Mouse (Mus musculus): ENCODE results near the gene Ndufaf3. TPM values are rescaled to one million over a fixed set of nuclear protein-coding genes. Genes with fewer than 3 reads are reported as not detected.

The Ndufaf3 gene
- polyA plus RNA-seq, 1 experiment from 2014 or later = 37.0 TPM

GRCm38 (mm10) chr9:108545986-108546385, 21.2 kb downstream of the Ndufaf3 start:
- peaks cover 88% of the 10 kb centered on the region for H3K36me3 ChIP-seq (ENCODE audit: control insufficient read depth, insufficient read depth, low read length)
- 94% methylated on average over 3 of the region's 3 CpGs for WGBS
- H3K9ac ChIP-seq (ENCODE audit: low read depth, low read length) = no peak overlapping the region
- H3K9me3 ChIP-seq (ENCODE audit: control insufficient read depth, low read length) = no peaks in the 10 kb centered on the region
- no peaks in the 10 kb centered on the region for H3K4me1 ChIP-seq (ENCODE audit: control insufficient read depth, insufficient read depth, low read length)
- no peak overlapping the region for H3K4me2 ChIP-seq (replicated peaks; ENCODE audit: low read depth, low read length)
- no peaks in the 10 kb centered on the region for H3K27me3 ChIP-seq (ENCODE audit: control insufficient read depth, insufficient read depth, low read length)
- no peak overlapping the region for H3K4me3 ChIP-seq (ENCODE audit: low read length)
- H3K27ac ChIP-seq (ENCODE audit: low read depth, low read length) = no peak overlapping the region
- no peak for ATAC-seq (ENCODE audit: low FRiP score, low TSS enrichment)

GRCm38 (mm10) chr9:108540846-108541245, 26.4 kb downstream of the Ndufaf3 start:
- ATAC-seq (ENCODE audit: low FRiP score, low TSS enrichment) = no peak
- Histone ChIP-seq H3K9me3 (ENCODE audit: control insufficient read depth, low read length) (no peaks in the 10 kb centered on the region), H3K9ac (ENCODE audit: low read depth, low read length) (no peak overlapping the region), H3K27me3 (ENCODE audit: control insufficient read depth, insufficient read depth, low read length) (no peaks in the 10 kb centered on the region), H3K4me3 (ENCODE audit: low read length) (no peak overlapping the region), H3K36me3 (ENCODE audit: control insufficient read depth, insufficient read depth, low read length) (peaks cover 86% of the 10 kb centered on the region), H3K4me1 (ENCODE audit: control insufficient read depth, insufficient read depth, low read length) (no peaks in the 10 kb centered on the region), H3K4me2 (replicated peaks; ENCODE audit: low read depth, low read length) (no peak overlapping the region), H3K27ac (ENCODE audit: low read depth, low read length) (no peak overlapping the region)

DNA sequence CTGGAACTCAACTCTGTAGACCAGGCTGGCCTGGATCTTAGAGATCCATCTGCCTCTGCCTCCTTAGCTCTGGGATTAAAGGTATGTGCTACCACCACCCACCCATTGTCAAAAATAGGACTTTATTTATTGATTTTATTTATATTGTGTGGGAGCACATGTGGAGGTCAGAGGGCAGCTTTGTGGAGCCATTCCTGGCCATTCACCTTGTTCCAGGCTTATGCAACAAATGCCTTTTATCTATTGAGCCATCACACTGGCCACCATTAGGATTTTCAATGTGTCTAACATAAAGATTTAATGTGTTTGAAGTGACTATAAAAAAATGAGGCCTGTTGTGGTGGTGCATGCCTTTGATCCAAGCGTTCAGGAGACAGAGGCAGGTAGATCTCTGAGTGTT, 35.7 kb downstream of the Ndufaf3 start:
- Histone ChIP-seq H3K4me1 (ENCODE audit: control insufficient read depth, insufficient read depth, low read length) (no peaks in the 10 kb centered on the region), H3K27me3 (ENCODE audit: control insufficient read depth, insufficient read depth, low read length) (no peaks in the 10 kb centered on the region), H3K36me3 (ENCODE audit: control insufficient read depth, insufficient read depth, low read length) (peaks cover 87% of the 10 kb centered on the region), H3K4me3 (ENCODE audit: low read length) (no peak overlapping the region), H3K9me3 (ENCODE audit: control insufficient read depth, low read length) (no peaks in the 10 kb centered on the region), H3K27ac (ENCODE audit: low read depth, low read length) (no peak overlapping the region), H3K4me2 (replicated peaks; ENCODE audit: low read depth, low read length) (no peak overlapping the region), H3K9ac (ENCODE audit: low read depth, low read length) (no peak overlapping the region)
- 92% methylated on average over 1 of the region's 1 CpGs for WGBS
- ATAC-seq (ENCODE audit: low FRiP score, low TSS enrichment) = no peak

GRCm38 (mm10) chr9:108530954-108531353, 36.3 kb downstream of the Ndufaf3 start:
- no peak overlapping the region for H3K4me3 ChIP-seq (ENCODE audit: low read length)
- H3K27me3 ChIP-seq (ENCODE audit: control insufficient read depth, insufficient read depth, low read length) = no peaks in the 10 kb centered on the region
- H3K27ac ChIP-seq (ENCODE audit: low read depth, low read length) = no peak overlapping the region
- H3K9ac ChIP-seq (ENCODE audit: low read depth, low read length) = no peak overlapping the region
- no peak overlapping the region for H3K4me2 ChIP-seq (replicated peaks; ENCODE audit: low read depth, low read length)
- WGBS = 97% methylated on average over 1 of the region's 1 CpGs
- ATAC-seq (ENCODE audit: low FRiP score, low TSS enrichment) = no peak
- H3K4me1 ChIP-seq (ENCODE audit: control insufficient read depth, insufficient read depth, low read length) = no peaks in the 10 kb centered on the region
- H3K9me3 ChIP-seq (ENCODE audit: control insufficient read depth, low read length) = no peaks in the 10 kb centered on the region
- peaks cover 81% of the 10 kb centered on the region for H3K36me3 ChIP-seq (ENCODE audit: control insufficient read depth, insufficient read depth, low read length)

- Histone ChIP-seq H3K4me2 (replicated peaks; ENCODE audit: low read depth, low read length) (no peak overlapping the region), H3K36me3 (ENCODE audit: control insufficient read depth, insufficient read depth, low read length) (peaks cover 36% of the 10 kb centered on the region), H3K9ac (ENCODE audit: low read depth, low read length) (no peak overlapping the region), H3K27me3 (ENCODE audit: control insufficient read depth, insufficient read depth, low read length) (no peaks in the 10 kb centered on the region), H3K4me3 (ENCODE audit: low read length) (no peak overlapping the region), H3K27ac (ENCODE audit: low read depth, low read length) (no peak overlapping the region), H3K9me3 (ENCODE audit: control insufficient read depth, low read length) (no peaks in the 10 kb centered on the region), H3K4me1 (ENCODE audit: control insufficient read depth, insufficient read depth, low read length) (no peaks in the 10 kb centered on the region)
- no peak for ATAC-seq (ENCODE audit: low FRiP score, low TSS enrichment)
- 86% methylated on average over 3 of the region's 3 CpGs for WGBS
Observed at GRCm38 (mm10) chr9:108525400-108525799, 41.8 kb downstream of the Ndufaf3 start.

DNA sequence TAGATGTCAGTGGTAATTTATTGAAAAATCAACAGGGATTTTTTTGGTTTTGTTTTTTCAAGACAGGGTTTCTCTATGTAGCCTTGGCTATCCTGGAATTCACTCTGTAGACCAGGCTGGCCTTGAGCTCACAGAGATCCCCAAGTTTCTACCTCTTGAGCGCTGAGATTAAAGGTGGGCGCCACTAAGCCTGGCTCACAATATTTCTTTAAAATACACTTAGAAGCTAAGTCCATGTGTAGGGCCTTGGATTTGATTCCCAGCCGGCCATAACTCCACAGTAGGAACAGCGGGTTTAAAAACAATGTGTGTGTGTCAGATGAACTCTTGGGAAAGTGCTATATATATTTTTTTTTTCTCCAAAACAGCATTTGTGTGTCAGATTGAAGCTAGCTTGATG, 43.9 kb downstream of the Ndufaf3 start:
- no peaks in the 10 kb centered on the region for H3K9me3 ChIP-seq (ENCODE audit: control insufficient read depth, low read length)
- no peak for ATAC-seq (ENCODE audit: low FRiP score, low TSS enrichment)
- no peak overlapping the region for H3K4me2 ChIP-seq (replicated peaks; ENCODE audit: low read depth, low read length)
- H3K36me3 ChIP-seq (ENCODE audit: control insufficient read depth, insufficient read depth, low read length) = peaks cover 24% of the 10 kb centered on the region
- no peaks in the 10 kb centered on the region for H3K27me3 ChIP-seq (ENCODE audit: control insufficient read depth, insufficient read depth, low read length)
- WGBS = 97% methylated on average over 4 of the region's 4 CpGs
- H3K4me1 ChIP-seq (ENCODE audit: control insufficient read depth, insufficient read depth, low read length) = peaks cover 8% of the 10 kb centered on the region; the same call in 1 of the 2 replicates
- no peak overlapping the region for H3K9ac ChIP-seq (ENCODE audit: low read depth, low read length)
- H3K4me3 ChIP-seq (ENCODE audit: low read length) = no peak overlapping the region
- no peak overlapping the region for H3K27ac ChIP-seq (ENCODE audit: low read depth, low read length)

DNA sequence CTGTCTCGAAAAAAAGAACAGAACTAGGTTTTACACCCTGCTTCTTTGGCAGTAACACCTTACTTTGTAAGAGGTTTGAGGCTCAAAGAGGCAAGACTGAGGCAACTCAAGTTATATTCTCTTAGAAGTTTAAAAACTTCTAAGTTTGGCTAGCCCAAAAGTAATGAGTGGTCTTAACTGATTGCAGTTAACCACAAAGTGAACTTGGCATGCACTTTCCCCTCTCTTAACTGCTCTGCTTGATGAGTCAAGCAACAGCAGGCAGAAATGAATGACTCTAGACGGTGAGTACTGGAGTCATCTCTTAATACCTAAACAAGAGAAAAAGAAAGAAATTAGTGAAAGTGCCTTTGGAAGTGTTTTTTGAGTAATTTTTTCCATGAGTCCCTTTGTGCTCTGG, 45.6 kb downstream of the Ndufaf3 start:
- ATAC-seq (ENCODE audit: low FRiP score, low TSS enrichment) = no peak
- WGBS = 87% methylated on average over 2 of the region's 2 CpGs
- H3K27ac ChIP-seq (ENCODE audit: low read depth, low read length) = no peak overlapping the region
- H3K4me2 ChIP-seq (replicated peaks; ENCODE audit: low read depth, low read length) = no peak overlapping the region
- no peaks in the 10 kb centered on the region for H3K9me3 ChIP-seq (ENCODE audit: control insufficient read depth, low read length)
- H3K9ac ChIP-seq (ENCODE audit: low read depth, low read length) = no peak overlapping the region
- H3K27me3 ChIP-seq (ENCODE audit: control insufficient read depth, insufficient read depth, low read length) = no peaks in the 10 kb centered on the region
- H3K4me3 ChIP-seq (ENCODE audit: low read length) = no peak overlapping the region
- peaks cover 8% of the 10 kb centered on the region; the same call in 1 of the 2 replicates for H3K4me1 ChIP-seq (ENCODE audit: control insufficient read depth, insufficient read depth, low read length)
- H3K36me3 ChIP-seq (ENCODE audit: control insufficient read depth, insufficient read depth, low read length) = peaks cover 16% of the 10 kb centered on the region; the same call in 1 of the 2 replicates

DNA sequence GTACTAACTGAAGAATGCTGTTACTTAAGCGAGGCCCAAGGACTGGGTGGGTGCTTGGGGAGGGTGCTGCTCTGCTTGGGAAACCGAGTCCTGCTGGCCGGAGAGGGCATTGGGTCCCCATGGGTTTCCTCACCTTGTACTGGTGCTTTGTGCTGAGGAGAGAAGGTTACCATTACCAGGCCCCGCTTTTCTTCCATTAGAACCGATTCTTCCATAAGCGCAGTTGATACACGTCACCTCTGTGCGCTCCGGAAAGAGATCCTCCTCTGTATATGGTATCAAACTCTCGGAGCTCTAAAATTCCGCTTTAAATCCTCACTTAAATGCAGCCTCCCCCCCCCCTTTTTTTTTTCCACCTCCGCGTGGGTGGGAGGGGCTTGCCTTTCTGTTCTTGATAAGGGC, 49.3 kb downstream of the Ndufaf3 start:
- Histone ChIP-seq H3K27me3 (ENCODE audit: control insufficient read depth, insufficient read depth, low read length) (no peaks in the 10 kb centered on the region), H3K36me3 (ENCODE audit: control insufficient read depth, insufficient read depth, low read length) (peaks cover 44% of the 10 kb centered on the region), H3K4me2 (replicated peaks; ENCODE audit: low read depth, low read length) (peak overlapping the region; percentile 58), H3K4me3 (ENCODE audit: low read length) (peak overlapping the region; percentile 95), H3K4me1 (ENCODE audit: control insufficient read depth, insufficient read depth, low read length) (peaks cover 15% of the 10 kb centered on the region; the same call in 1 of the 2 replicates), H3K27ac (ENCODE audit: low read depth, low read length) (peak overlapping the region; percentile 99), H3K9me3 (ENCODE audit: control insufficient read depth, low read length) (no peaks in the 10 kb centered on the region), H3K9ac (ENCODE audit: low read depth, low read length) (peak overlapping the region; percentile 98)
- peak; percentile 40; the same call in 1 of the 2 replicates for ATAC-seq (ENCODE audit: low FRiP score, low TSS enrichment)
- 0% methylated on average over 13 of the region's 13 CpGs for WGBS

- peak overlapping the region; percentile 95 for H3K4me3 ChIP-seq (ENCODE audit: low read length)
- H3K4me1 ChIP-seq (ENCODE audit: control insufficient read depth, insufficient read depth, low read length) = peaks cover 15% of the 10 kb centered on the region; the same call in 1 of the 2 replicates
- peaks cover 49% of the 10 kb centered on the region for H3K36me3 ChIP-seq (ENCODE audit: control insufficient read depth, insufficient read depth, low read length)
- H3K27me3 ChIP-seq (ENCODE audit: control insufficient read depth, insufficient read depth, low read length) = no peaks in the 10 kb centered on the region
- peak overlapping the region; percentile 99 for H3K27ac ChIP-seq (ENCODE audit: low read depth, low read length)
- peak overlapping the region; percentile 84 for H3K4me2 ChIP-seq (replicated peaks; ENCODE audit: low read depth, low read length)
- peak; percentile 73 for ATAC-seq (ENCODE audit: low FRiP score, low TSS enrichment)
- H3K9ac ChIP-seq (ENCODE audit: low read depth, low read length) = peak overlapping the region; percentile 98
- under 1% methylated on average over 43 of the region's 95 CpGs for WGBS
- no peaks in the 10 kb centered on the region for H3K9me3 ChIP-seq (ENCODE audit: control insufficient read depth, low read length)
Observed at GRCm38 (mm10) chr9:108517253-108517930, 49.8 kb downstream of the Ndufaf3 start.
